Mouse (Mus musculus): ENCODE data around the gene Mapk11.

GRCm38 (mm10) chr15:89147456-89147855 lies 2.0 kb downstream of the Mapk11 start:
- TF ChIP-seq CTCF (IDR thresholded peaks at IDR 0.05; ENCODE audit: borderline replicate concordance, insufficient read depth, low read length) (no peak), POLR2A (IDR thresholded peaks at IDR 0.05; ENCODE audit: low read depth, low read length) (no peak)
